Mouse (Mus musculus) heart, adult 11 months (tissue): ENCODE measurements at regions not wholly inside any gene's neighbourhood (a gene's known extent, or its start where the extent isn't known, plus 50 kb on each side); places are given as distances from the start of the nearest gene placed in this dataset.

Experiments used
- DNase-seq: peaks from one replicate; pipeline ENCODE4 v3.0.0; 2022

GRCm38 (mm10) chr1:16007809-16008208, 85.3 kb downstream of the 4930444P10Rik start:
- no peak for DNase-seq

- no peak for DNase-seq
Observed at GRCm38 (mm10) chr1:16006888-16007287, 86.2 kb downstream of the 4930444P10Rik start.

GRCm38 (mm10) chr1:15997135-15997534, 96.0 kb downstream of the 4930444P10Rik start:
- no peak for DNase-seq

- no peak for DNase-seq
Observed at GRCm38 (mm10) chr1:15996341-15996740, 96.8 kb downstream of the 4930444P10Rik start.

- DNase-seq: peak; percentile 34
Observed at GRCm38 (mm10) chr1:15993561-15994410, 99.3 kb downstream of the 4930444P10Rik start.

- DNase-seq: peak; percentile 42
Observed at GRCm38 (mm10) chr1:15990982-15991381, 102.1 kb downstream of the 4930444P10Rik start.

- peak; percentile 15 for DNase-seq
Observed at GRCm38 (mm10) chr1:15985579-15985978, 107.5 kb downstream of the 4930444P10Rik start.

GRCm38 (mm10) chr1:15979333-15979732, 113.8 kb downstream of the 4930444P10Rik start:
- no peak for DNase-seq

- no peak for DNase-seq
Observed at GRCm38 (mm10) chr1:15959578-15959977, 133.5 kb downstream of the 4930444P10Rik start.

- DNase-seq: no peak
Observed at GRCm38 (mm10) chr1:15958661-15959060, 134.5 kb downstream of the 4930444P10Rik start.

- DNase-seq: no peak
Observed at GRCm38 (mm10) chr1:15943662-15944061, 149.5 kb downstream of the 4930444P10Rik start.

GRCm38 (mm10) chr1:15943041-15943440, 150.1 kb downstream of the 4930444P10Rik start:
- no peak for DNase-seq
